In the genomic region with DNA sequence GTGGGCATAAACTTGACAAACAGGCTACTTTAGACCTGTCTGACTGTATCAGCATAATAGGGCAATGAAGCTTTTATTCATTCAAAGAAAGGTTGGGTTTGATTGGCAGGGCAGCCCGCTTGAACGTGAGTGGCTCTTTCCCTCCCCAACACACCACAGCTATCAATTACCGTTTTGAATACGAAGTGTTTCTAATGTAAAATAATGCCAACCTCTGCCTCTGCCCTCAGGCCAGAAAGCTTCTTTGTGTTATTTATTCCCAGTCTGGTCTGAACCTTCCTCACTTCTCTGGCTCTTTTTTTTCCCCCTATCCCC, we compare ENCODE assay signal across 11 mouse cellular contexts.
DNase-seq lines count a peak whose midpoint lies in the region; ATAC-seq and TF ChIP-seq lines count a peak whose summit lies in the region.
"Had no signal": no experiment of that assay in that cellular context is flagged by ENCODE, and none has a peak within 500 bp of the region (broad histone marks: within the 10 kb centered on the region; RNA-seq: fewer than 3 reads in every experiment).

No protein-coding gene starts in this region.

- H3K27ac ChIP-seq in embryonic facial prominence, embryonic 13.5 days = no peak overlapping the region
- peak overlapping the region; percentile 69 for H3K27ac ChIP-seq in hindbrain, embryonic 15.5 days (replicated peaks)
- no peak overlapping the region for H3K27ac ChIP-seq in midbrain, postnatal 0 days (ENCODE audit: low read depth, low read length)

- peak overlapping the region; percentile 52 for H3K4me2 ChIP-seq in embryonic facial prominence, embryonic 13.5 days
- H3K4me2 ChIP-seq in hindbrain, embryonic 15.5 days = peak overlapping the region; percentile 46
- H3K4me2 ChIP-seq in midbrain, postnatal 0 days (ENCODE audit: low read depth, low read length, poor library complexity, severe bottlenecking) = peak overlapping the region; percentile 38

- WGBS in embryonic facial prominence, embryonic 13.5 days = 2% methylated on average over 4 of the region's 4 CpGs
- 8% methylated on average over 4 of the region's 4 CpGs for WGBS in hindbrain, embryonic 15.5 days
- WGBS in midbrain, postnatal 0 days = 9% methylated on average over 4 of the region's 4 CpGs

- H3K9ac ChIP-seq in embryonic facial prominence, embryonic 13.5 days = 0 out of 2 replicates have a peak overlapping the region, but pooled peaks have one; percentile 21
- H3K9ac ChIP-seq in hindbrain, embryonic 15.5 days = peak overlapping the region; percentile 29
- 0 out of 2 replicates have a peak overlapping the region, but pooled peaks have one; percentile 5 for H3K9ac ChIP-seq in midbrain, postnatal 0 days (replicated peaks; ENCODE audit: low read length, poor library complexity, severe bottlenecking)

- H3K36me3 ChIP-seq in embryonic facial prominence, embryonic 13.5 days = no peaks in the 10 kb centered on the region
- H3K36me3 ChIP-seq in hindbrain, embryonic 15.5 days = no peaks in the 10 kb centered on the region
- no peaks in the 10 kb centered on the region for H3K36me3 ChIP-seq in midbrain, postnatal 0 days (ENCODE audit: insufficient read depth, low read length)
- H3K36me3 ChIP-seq: G1E had no signal

- ATAC-seq in embryonic facial prominence, embryonic 13.5 days (ENCODE audit: insufficient number of reproducible peaks, insufficient read depth, low FRiP score, low TSS enrichment, low read depth) = no peak
- peak; percentile 28; the same call in 1 of the 2 replicates for ATAC-seq in hindbrain, embryonic 15.5 days (ENCODE audit: low FRiP score, low read depth)
- no peak for ATAC-seq in midbrain, postnatal 0 days (ENCODE audit: low FRiP score)

- peak; percentile 48 for DNase-seq in embryo, embryonic 10.5 days (ENCODE audit: low spot score)
- DNase-seq in midbrain, postnatal 0 days (ENCODE audit: low spot score) = no peak
- DNase-seq in adrenal gland, adult 8-10 months = no peak
- DNase-seq in layer of hippocampus, adult 18-20 months (ENCODE audit: low spot score in 2 of 2) = no peak
- no peak for DNase-seq in cerebellum, adult 8-10 months
- DNase-seq: adrenal gland, postnatal 36 days; gastrocnemius, postnatal 10 days; heart, postnatal 4 days had no signal

- H3K4me1 ChIP-seq in embryonic facial prominence, embryonic 13.5 days = peaks cover 22% of the 10 kb centered on the region
- peaks cover 31% of the 10 kb centered on the region for H3K4me1 ChIP-seq in hindbrain, embryonic 15.5 days (replicated peaks)
- peaks cover 8% of the 10 kb centered on the region for H3K4me1 ChIP-seq in midbrain, postnatal 0 days (ENCODE audit: insufficient read depth, low read length)

- H3K9me3 ChIP-seq in embryonic facial prominence, embryonic 13.5 days = no peaks in the 10 kb centered on the region
- H3K9me3 ChIP-seq in hindbrain, embryonic 15.5 days = no peaks in the 10 kb centered on the region
- H3K9me3 ChIP-seq in midbrain, postnatal 0 days (ENCODE audit: low read length) = no peaks in the 10 kb centered on the region
- H3K9me3 ChIP-seq: G1E had no signal

- peak overlapping the region; percentile 23 for H3K4me3 ChIP-seq in embryonic facial prominence, embryonic 13.5 days
- H3K4me3 ChIP-seq in hindbrain, embryonic 15.5 days = peak overlapping the region; percentile 1; the same call in 1 of the 2 replicates
- H3K4me3 ChIP-seq in midbrain, postnatal 0 days (ENCODE audit: low read depth, low read length) = peak overlapping the region; percentile 5; the same call in 1 of the 2 replicates

- peaks cover 47% of the 10 kb centered on the region for H3K27me3 ChIP-seq in embryonic facial prominence, embryonic 13.5 days
- no peaks in the 10 kb centered on the region for H3K27me3 ChIP-seq in hindbrain, embryonic 15.5 days
- H3K27me3 ChIP-seq in midbrain, postnatal 0 days (ENCODE audit: insufficient read depth, low read length) = no peaks in the 10 kb centered on the region

- no peak for TF ChIP-seq CTCF in midbrain, postnatal 0 days (IDR thresholded peaks at IDR 0.05)
